Mouse (Mus musculus) intestine, embryonic 16.5 days (tissue): ENCODE measurements around the gene Lypd8. TPM values are rescaled to one million over a fixed set of nuclear protein-coding genes. Genes with fewer than 3 reads are reported as not detected.

Experiments used
- ATAC-seq: fragments of 200-750 bp; cut with Nextera tagmentation; 2 replicates; pipeline ENCODE4 v1.8.0; 2017; ENCODE audit warnings: moderate TSS enrichment, moderate library complexity
- H3K27ac ChIP-seq: fragments of 300-500 bp; sonication (generic); 2 replicates; pipeline ENCODE4 v1.5.1; 2014; ENCODE audit warnings: mild to moderate bottlenecking, low read length
- H3K27me3 ChIP-seq: fragments of 300-500 bp; sonication (generic); replicated peaks from 2 replicates; pipeline ENCODE4 v1.6.1; 2014; ENCODE audit warnings: low read length, control low read depth, mixed read lengths; ENCODE audit not compliant: control insufficient read depth, insufficient read depth
- H3K36me3 ChIP-seq: fragments of 300-500 bp; sonication (generic); 2 replicates; pipeline ENCODE4 v1.6.1; 2014; ENCODE audit warnings: low read length, control low read depth; ENCODE audit not compliant: control insufficient read depth, insufficient read depth
- H3K4me1 ChIP-seq: fragments of 300-500 bp; sonication (generic); 2 replicates; pipeline ENCODE4 v1.6.1; 2014; ENCODE audit warnings: low read length, control low read depth, mixed read lengths; ENCODE audit not compliant: control insufficient read depth, insufficient read depth
- H3K4me2 ChIP-seq: fragments of 300-500 bp; sonication (generic); 2 replicates; pipeline ENCODE4 v1.6.1; 2014; ENCODE audit warnings: low read depth, low read length, control low read depth
- H3K4me3 ChIP-seq: fragments of 300-500 bp; sonication (generic); 2 replicates; pipeline ENCODE4 v1.5.1; 2014; ENCODE audit warnings: mild to moderate bottlenecking, low read length
- H3K9ac ChIP-seq: fragments of 300-500 bp; sonication (generic); 2 replicates; pipeline ENCODE4 v1.6.1; 2014; ENCODE audit warnings: low read depth, low read length
- H3K9me3 ChIP-seq: fragments of 300-500 bp; sonication (generic); 2 replicates; pipeline ENCODE4 v1.6.1; 2016; ENCODE audit warnings: low read length, control low read depth; ENCODE audit not compliant: control insufficient read depth
- WGBS: fragments of 180-500 bp; shearing (Covaris S2); extraction: QIAGEN DNeasy Blood & Tissue Kit; methylation state at CpG from one replicate; pipeline ENCODE4 v1.1.7; 2014; 5-methylcytosine and 5-hydroxymethylcytosine counted together
- polyA plus RNA-seq: library from polyadenylated mRNA; unstranded; fragments of >200 nt; fragmentation: Nextera tagmentation; extraction: Ambion mirVana; gene quantifications from 2 replicates; pipeline ENCODE4 v1.2.1, GENCODE M21; 2015

The Lypd8 gene
- 1,405 and 1,451 TPM in 2 replicates for polyA plus RNA-seq

DNA sequence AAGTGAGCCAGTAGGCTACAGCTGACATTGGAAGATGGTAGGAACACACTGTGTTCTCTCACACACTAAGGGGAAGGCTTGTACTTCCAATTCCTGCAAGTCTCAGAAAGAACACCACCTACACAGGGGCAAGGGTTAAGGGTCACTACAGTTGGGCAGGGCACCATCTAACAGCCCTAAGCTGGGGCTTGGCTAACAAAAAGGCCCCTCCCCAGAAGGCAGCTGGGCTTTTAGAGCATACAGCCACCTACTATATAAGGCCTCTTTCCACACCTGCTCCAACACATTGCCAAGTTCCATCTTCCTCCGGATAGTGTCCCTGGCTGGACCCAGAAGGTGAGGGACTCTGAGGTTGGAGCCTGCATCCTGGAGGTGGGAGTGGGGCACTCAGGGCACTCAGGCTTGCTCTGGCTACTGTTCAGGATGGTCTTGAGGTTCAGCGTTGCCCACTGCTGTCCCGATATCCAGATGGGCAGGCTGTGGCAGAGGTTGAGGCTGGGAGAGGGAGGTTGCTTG is at the start of gene Lypd8:
Gene Lypd8, plus strand, starts transcription at position 281 of the 516 bp plus-strand sequence.
- peak within 1 kb of the TSS; percentile 61 for H3K9ac ChIP-seq
- H3K9me3 ChIP-seq = no peaks in the 10 kb centered on the region
- H3K27ac ChIP-seq = peak within 1 kb of the TSS; percentile 79
- peak; percentile 79 for ATAC-seq
- H3K27me3 ChIP-seq = no peaks in the 10 kb centered on the region
- peaks cover 7% of the 10 kb centered on the region for H3K4me1 ChIP-seq
- H3K36me3 ChIP-seq = no peaks in the 10 kb centered on the region
- WGBS = 72% methylated on average over 3 of the region's 3 CpGs
- H3K4me2 ChIP-seq = peak within 1 kb of the TSS; percentile 43
- peak within 1 kb of the TSS; percentile 47 for H3K4me3 ChIP-seq

DNA sequence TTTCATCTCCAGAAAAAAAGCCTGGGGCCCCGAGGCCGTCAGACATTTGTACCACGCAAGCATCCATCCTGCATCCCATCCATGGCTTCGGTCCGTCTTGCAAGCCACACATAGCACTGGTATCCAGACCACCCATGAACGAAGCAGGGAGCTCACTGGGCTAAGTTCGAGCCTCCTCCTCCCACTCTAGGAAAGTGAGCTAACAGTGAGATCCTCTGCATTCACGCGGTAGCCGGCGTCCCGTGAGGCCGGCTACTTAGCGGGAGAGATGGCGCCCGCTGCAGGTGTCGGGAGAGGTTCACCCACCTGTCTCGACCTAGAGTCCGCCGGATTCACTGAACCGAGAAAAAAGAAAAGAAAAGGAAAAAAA is 49.0 kb upstream of the Lypd8 start:
- peak; percentile 39 for ATAC-seq
- Histone ChIP-seq H3K4me1 (peaks cover 21% of the 10 kb centered on the region), H3K36me3 (peaks cover 4% of the 10 kb centered on the region; the same call in 1 of the 2 replicates), H3K9me3 (no peaks in the 10 kb centered on the region), H3K4me2 (peak overlapping the region; percentile 69), H3K4me3 (peak overlapping the region; percentile 81), H3K27me3 (no peaks in the 10 kb centered on the region), H3K9ac (peak overlapping the region; percentile 84), H3K27ac (peak overlapping the region; percentile 63)
- WGBS = under 1% methylated on average over 21 of the region's 21 CpGs

DNA sequence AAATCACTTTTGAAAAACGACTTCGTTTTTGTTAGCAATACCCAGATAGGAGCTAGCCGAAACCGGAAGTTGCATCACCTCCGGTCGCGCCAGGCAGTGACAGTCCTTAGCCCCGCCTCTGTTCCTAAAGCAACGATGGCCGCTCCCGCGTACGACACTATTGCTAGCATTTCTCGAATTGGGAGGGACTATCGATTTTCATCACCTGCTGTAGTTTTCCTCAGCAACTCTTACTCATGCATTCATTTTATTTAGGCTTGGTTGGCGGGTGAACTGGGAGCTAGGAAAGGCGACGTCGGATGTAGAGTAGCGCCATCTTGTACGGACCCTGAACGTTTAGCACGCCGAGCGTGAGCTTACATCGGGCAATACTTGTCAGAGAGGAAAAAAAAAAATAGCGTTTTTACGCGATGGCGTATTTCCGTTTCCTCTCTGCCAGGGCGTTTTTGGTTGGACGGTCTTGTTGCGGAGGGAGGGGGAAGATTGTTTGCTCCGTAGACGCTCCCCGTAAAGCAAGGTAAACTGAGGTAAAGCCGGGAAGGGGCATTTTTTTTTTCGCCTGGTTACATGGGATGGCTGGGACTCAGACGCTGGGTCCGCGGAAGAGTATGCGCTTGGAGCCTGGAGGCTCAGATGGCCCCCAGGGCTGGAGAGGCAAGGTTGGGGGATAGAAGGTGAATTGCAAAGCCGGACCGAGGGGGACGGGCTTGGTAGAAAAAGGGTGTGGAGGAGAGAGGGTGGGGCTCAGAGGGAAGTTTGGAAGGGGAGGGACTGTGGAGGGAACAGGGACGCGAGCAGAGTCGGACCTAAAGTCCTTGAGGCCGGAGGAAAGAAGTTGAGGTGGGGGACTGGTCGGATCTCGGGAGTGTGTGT is 48.3 kb upstream of the Lypd8 start, which contains the start of the genes Zfp672 and Sh3bp5l:
Gene Zfp672, minus strand, starts transcription at position 64 of the 873 bp plus-strand sequence.
Gene Sh3bp5l, plus strand, starts transcription at position 449 of the 873 bp plus-strand sequence.
- peak; percentile 94 for ATAC-seq
- peaks cover 21% of the 10 kb centered on the region for H3K4me1 ChIP-seq
- H3K9me3 ChIP-seq = no peaks in the 10 kb centered on the region
- no peaks in the 10 kb centered on the region for H3K27me3 ChIP-seq
- peak within 1 kb of the TSS; percentile 81 for H3K4me3 ChIP-seq
- H3K27ac ChIP-seq = peak within 1 kb of the TSS; percentile 64
- H3K4me2 ChIP-seq = peak within 1 kb of the TSS; percentile 93
- H3K9ac ChIP-seq = peak within 1 kb of the TSS; percentile 84
- WGBS = under 1% methylated on average over 52 of the region's 52 CpGs
- H3K36me3 ChIP-seq = peaks cover 4% of the 10 kb centered on the region; the same call in 1 of the 2 replicates

GRCm38 (mm10) chr11:58331149-58331495 is 47.7 kb upstream of the Lypd8 start:
- ATAC-seq = peak; percentile 24; the same call in 1 of the 2 replicates
- peak overlapping the region; percentile 81 for H3K9ac ChIP-seq
- H3K4me3 ChIP-seq = peak overlapping the region; percentile 81
- H3K9me3 ChIP-seq = no peaks in the 10 kb centered on the region
- H3K27ac ChIP-seq = peak overlapping the region; percentile 64; the same call in 1 of the 2 replicates
- 16% methylated on average over 10 of the region's 10 CpGs for WGBS
- H3K4me1 ChIP-seq = peaks cover 21% of the 10 kb centered on the region
- H3K36me3 ChIP-seq = peaks cover 7% of the 10 kb centered on the region; the same call in 1 of the 2 replicates
- H3K4me2 ChIP-seq = peak overlapping the region; percentile 93
- H3K27me3 ChIP-seq = no peaks in the 10 kb centered on the region

- Histone ChIP-seq H3K4me1 (peaks cover 21% of the 10 kb centered on the region), H3K4me2 (peak overlapping the region; percentile 93), H3K9me3 (no peaks in the 10 kb centered on the region), H3K9ac (peak overlapping the region; percentile 81), H3K36me3 (peaks cover 9% of the 10 kb centered on the region; the same call in 1 of the 2 replicates), H3K27me3 (no peaks in the 10 kb centered on the region), H3K4me3 (peak overlapping the region; percentile 81), H3K27ac (0 out of 2 replicates have a peak overlapping the region, but pooled peaks have one; percentile 64)
- 78% methylated on average over 6 of the region's 6 CpGs for WGBS
- ATAC-seq = 0 out of 2 replicates have a peak, but pooled peaks have one; percentile 1
These were observed 47.3 kb upstream of the Lypd8 start for GRCm38 (mm10) chr11:58331546-58331945.

- Histone ChIP-seq H3K36me3 (peaks cover 21% of the 10 kb centered on the region), H3K27ac (no peak overlapping the region), H3K9me3 (no peaks in the 10 kb centered on the region), H3K9ac (no peak overlapping the region), H3K4me2 (no peak overlapping the region), H3K27me3 (no peaks in the 10 kb centered on the region), H3K4me1 (peaks cover 16% of the 10 kb centered on the region), H3K4me3 (no peak overlapping the region)
- no peak for ATAC-seq
- 72% methylated on average over 3 of the region's 3 CpGs for WGBS
These were observed 44.1 kb upstream of the Lypd8 start for GRCm38 (mm10) chr11:58334746-58335145.

- Histone ChIP-seq H3K4me3 (no peak overlapping the region), H3K9ac (no peak overlapping the region), H3K27me3 (no peaks in the 10 kb centered on the region), H3K4me1 (no peaks in the 10 kb centered on the region), H3K4me2 (no peak overlapping the region), H3K27ac (no peak overlapping the region), H3K36me3 (peaks cover 10% of the 10 kb centered on the region), H3K9me3 (no peaks in the 10 kb centered on the region)
- whole genome bisulfite sequencing = 79% methylated on average over 4 of the region's 4 CpGs
- no peak for ATAC-seq
These were observed 32.1 kb upstream of the Lypd8 start for GRCm38 (mm10) chr11:58346745-58347144.

DNA sequence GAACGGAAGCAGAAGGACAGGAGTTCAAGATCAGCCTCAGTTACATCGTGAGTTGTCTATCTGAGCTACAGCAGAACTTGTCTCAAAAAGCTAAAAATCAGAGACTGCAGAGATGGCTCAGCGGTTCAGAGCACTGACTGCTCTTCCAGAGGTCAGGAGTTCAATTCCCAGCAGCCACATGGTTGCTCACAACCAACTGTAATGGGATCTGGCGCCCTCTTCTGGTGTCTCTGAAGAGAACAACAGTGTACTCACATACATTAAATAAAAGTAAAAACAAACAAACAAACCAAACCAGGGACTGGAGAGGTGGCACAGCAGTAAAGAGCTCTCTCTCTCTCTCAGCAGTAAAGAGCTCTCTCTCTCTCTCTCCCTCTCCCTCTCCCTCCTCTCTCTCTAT is 28.2 kb upstream of the Lypd8 start:
- whole genome bisulfite sequencing = 84% methylated on average over 4 of the region's 4 CpGs
- no peaks in the 10 kb centered on the region; the same call in 1 of the 2 replicates for H3K4me1 ChIP-seq
- H3K4me2 ChIP-seq = no peak overlapping the region
- no peak overlapping the region for H3K4me3 ChIP-seq
- no peak overlapping the region for H3K9ac ChIP-seq
- H3K27me3 ChIP-seq = no peaks in the 10 kb centered on the region
- no peak for ATAC-seq
- peaks cover 4% of the 10 kb centered on the region for H3K36me3 ChIP-seq
- H3K9me3 ChIP-seq = no peaks in the 10 kb centered on the region
- no peak overlapping the region for H3K27ac ChIP-seq

DNA sequence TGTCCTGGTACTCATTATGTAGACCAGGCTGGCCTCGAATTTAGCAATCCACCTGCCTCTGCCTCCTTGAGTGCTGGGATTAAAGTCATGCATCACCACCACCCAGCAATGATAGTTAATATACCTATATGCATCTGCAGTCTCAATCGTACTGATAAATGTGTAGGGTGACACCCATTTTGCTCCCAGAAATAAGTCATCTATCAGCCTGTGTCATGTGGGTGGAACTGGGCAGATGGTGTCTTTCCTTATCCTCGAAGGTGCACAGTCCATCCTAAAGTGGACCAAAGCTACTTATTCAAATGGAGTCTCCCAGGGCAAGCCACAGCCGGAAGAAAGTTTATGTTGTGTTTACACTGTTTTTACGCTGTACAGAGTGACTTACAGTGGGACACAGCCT is 27.7 kb upstream of the Lypd8 start:
- no peak overlapping the region for H3K9ac ChIP-seq
- H3K4me2 ChIP-seq = no peak overlapping the region
- 71% methylated on average over 5 of the region's 5 CpGs for WGBS
- no peaks in the 10 kb centered on the region for H3K36me3 ChIP-seq
- H3K9me3 ChIP-seq = no peaks in the 10 kb centered on the region
- H3K4me1 ChIP-seq = no peaks in the 10 kb centered on the region; the same call in 1 of the 2 replicates
- no peaks in the 10 kb centered on the region for H3K27me3 ChIP-seq
- ATAC-seq = no peak
- H3K4me3 ChIP-seq = no peak overlapping the region
- H3K27ac ChIP-seq = no peak overlapping the region
